Mouse (Mus musculus): ENCODE measurements at regions not wholly inside any gene's neighbourhood (a gene's known extent, or its start where the extent isn't known, plus 50 kb on each side); places are given as distances from the start of the nearest gene placed in this dataset.

DNA sequence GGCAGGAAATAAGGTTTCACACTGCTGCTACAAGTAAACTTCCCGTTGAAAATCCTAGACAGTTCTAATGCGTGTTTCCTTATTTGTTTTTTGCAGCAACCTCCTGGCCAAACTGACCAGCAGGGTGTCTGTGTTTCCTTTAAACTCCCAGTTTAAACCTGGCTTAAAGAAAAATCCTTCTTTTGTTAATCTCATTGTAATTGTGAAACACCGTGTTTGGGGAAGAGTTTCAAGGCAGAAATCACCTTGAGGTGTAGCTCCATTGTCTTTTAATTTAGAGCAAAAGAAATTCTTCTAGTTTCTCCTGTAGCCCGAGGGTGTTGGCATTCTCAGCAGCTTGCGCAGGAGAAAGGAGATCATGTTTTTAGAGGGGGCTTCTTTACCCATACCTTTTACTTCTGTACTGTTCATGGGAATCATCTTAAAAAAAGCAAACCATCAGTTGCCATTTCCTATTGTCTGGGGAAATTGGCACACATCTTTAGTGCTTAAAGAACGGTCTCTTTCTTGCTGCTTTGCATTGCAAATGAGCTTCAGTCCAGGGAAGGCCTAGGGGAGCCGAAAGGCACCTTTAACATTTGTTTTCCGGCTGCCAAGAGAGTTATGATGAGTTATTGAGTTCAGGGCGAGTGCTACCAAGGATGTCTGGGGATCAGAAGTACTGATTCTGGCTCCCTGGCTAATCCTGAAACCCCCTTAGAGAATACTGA lies 342.6 kb downstream of the Slc4a3 start:
- ATAC-seq (replicated peaks; ENCODE audit: poor library complexity, severe bottlenecking), result no peak

DNA sequence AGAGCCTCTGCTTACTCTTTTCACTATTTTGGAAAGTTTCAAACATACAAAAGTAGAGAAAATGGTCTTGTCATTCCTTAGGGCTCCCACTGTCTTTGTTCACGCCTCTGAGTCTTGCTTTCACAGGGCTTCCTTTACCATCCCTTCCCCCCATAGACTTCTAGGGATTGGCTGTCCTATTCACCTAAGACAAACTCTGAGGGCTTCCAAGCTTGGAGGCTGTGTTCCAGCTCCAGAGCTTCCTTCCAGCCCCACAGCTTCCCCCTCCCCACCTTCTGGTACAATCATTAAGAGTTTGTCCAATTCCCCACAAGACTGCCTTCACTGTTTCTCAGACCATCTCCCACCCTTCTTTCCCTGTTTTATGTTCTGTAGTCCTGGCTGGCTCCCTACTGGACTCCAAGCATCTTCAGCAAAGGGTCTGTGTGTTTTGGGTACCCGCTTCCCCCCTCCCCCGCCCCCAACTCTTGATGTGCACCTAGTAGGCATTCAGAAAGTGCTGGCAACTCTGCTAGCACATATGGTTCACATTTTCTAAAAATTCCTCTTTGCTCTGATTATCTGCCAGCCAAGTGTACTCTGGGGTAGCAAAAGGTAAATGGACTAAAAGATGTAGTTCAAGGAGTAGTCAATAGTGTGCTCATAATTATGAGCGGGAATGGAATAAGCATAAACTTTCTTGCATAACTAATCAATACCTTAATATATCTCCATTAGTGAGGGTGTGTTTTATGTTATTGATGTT lies 344.0 kb downstream of the Slc4a3 start:
- ATAC-seq (replicated peaks; ENCODE audit: poor library complexity, severe bottlenecking), result no peak

DNA sequence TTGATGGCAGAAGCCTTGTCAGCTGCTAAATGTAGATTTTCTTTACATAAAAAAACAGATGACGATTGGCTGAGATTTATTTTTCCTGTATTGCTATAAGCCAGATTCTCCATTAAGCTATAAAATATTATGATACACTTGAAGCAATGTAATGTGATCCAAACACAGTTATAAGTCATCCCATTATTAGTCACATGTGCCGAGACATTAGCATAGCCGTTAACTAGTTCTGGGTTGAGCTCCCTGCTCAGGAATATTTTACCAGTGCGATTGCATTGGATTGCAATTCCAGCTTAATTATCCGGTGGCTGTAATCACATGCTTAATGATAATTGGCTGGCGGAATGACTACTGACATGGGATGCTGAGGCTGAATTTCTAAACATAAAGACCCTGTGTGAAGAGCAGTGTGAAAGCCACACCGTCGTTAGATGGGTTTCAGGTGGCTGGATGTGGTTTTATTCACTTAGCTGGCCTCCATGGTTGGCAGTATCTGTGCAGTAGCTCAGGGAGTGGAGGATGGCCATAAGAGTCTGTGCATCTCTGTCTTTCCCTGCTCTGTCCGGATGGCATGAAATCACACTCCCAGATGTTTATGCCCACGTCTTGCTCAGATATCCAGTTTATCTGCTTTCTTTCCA lies 344.7 kb downstream of the Slc4a3 start:
- ATAC-seq (replicated peaks; ENCODE audit: poor library complexity, severe bottlenecking), result no peak

- no peak for ATAC-seq (replicated peaks; ENCODE audit: poor library complexity, severe bottlenecking)
Measured at GRCm38 (mm10) chr1:75895550-75895949, 349.5 kb downstream of the Slc4a3 start.

- ATAC-seq (replicated peaks; ENCODE audit: poor library complexity, severe bottlenecking), result no peak
Measured at GRCm38 (mm10) chr1:75901146-75901545, 355.1 kb downstream of the Slc4a3 start.

- no peak for ATAC-seq (replicated peaks; ENCODE audit: poor library complexity, severe bottlenecking)
Measured at GRCm38 (mm10) chr1:75905699-75906470, 359.8 kb downstream of the Slc4a3 start.

DNA sequence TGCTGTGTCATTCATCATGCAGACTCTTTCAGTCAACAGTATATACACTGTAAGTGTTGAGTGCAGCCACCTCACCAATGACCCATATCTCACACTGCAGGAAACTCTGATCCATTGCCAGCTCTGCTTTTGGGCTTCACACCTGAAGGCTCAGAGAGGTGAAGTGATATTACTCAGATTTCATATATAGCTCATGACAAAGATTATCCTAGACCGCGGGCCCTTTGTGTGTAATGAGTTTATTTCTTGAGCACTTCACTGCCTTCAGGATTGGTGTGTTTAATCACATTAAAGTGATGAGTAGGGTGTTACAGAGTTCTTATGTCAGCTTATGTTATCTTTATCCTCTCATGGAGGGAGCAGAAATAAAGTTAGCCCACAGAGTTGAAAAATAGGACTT lies 369.2 kb downstream of the Slc4a3 start:
- ATAC-seq (replicated peaks; ENCODE audit: poor library complexity, severe bottlenecking), result no peak

- ATAC-seq (replicated peaks; ENCODE audit: poor library complexity, severe bottlenecking), result no peak
Measured at GRCm38 (mm10) chr1:75916181-75916580, 370.1 kb downstream of the Slc4a3 start.

DNA sequence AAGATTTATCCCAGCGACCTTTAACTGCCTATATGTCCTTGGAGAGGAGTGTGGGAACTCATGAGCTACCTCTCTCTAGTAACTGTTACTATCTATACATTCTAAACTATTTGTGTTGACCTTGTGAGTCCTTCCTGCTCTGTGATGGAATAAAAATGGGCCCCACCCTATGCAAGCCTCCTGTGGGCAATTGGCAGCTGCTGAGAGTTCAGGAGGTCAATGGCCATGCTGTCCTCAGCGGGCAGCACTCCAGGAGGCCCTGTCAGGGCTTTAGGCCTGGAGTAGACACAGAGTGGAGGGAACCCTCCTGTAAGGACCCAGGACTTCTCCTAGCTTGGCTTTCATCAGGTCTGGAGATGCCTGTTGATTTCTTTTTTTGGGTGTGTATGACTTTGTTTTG lies 373.1 kb downstream of the Slc4a3 start:
- ATAC-seq (replicated peaks; ENCODE audit: poor library complexity, severe bottlenecking), result no peak

DNA sequence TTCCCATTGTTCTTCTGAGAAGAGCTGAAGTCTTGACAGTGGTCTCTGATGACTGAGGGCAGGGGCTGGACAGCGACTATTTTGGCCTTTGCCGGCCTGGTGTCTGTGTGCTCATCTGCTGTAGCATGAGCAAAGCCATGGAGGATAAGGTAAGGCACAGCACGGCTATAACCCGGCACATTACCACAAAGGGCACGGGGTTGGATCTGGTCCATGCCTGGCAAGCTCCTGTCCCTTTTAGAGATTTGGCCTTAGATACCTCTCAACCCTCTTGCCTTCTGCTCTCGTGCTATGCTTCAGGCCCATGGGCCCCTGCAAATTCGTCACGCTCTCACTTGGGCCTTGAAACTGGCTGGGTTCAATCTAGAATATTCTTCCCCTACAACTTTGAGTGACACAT lies 379.0 kb downstream of the Slc4a3 start:
- ATAC-seq (replicated peaks; ENCODE audit: poor library complexity, severe bottlenecking), result no peak

- ATAC-seq (replicated peaks; ENCODE audit: poor library complexity, severe bottlenecking), result no peak
Measured at GRCm38 (mm10) chr1:75925802-75926201, 379.7 kb downstream of the Slc4a3 start.

- no peak for ATAC-seq (replicated peaks; ENCODE audit: poor library complexity, severe bottlenecking)
Measured at GRCm38 (mm10) chr1:75931852-75932251, 385.8 kb downstream of the Slc4a3 start.

DNA sequence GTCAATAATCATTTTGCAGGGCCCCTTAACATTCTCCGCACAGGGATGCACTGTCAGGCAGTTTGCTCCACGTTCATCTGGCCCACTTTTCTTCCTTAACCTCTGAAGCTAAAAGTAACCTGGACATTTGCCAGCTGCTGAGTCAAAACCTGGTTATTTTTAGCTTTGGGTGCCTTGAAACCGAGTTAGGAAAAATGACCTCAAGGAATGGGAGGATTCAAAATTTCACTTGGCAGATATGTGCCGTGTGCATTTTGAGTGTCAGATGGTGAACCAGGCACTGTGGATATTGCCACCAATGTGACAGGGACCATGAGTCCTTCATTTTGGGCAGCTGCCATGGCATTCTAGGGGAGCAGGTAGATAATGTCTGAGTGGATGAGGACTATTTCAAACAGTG lies 387.8 kb downstream of the Slc4a3 start:
- ATAC-seq (replicated peaks; ENCODE audit: poor library complexity, severe bottlenecking), result no peak

- no peak for ATAC-seq (replicated peaks; ENCODE audit: poor library complexity, severe bottlenecking)
Measured at GRCm38 (mm10) chr1:75934761-75935160, 388.7 kb downstream of the Slc4a3 start.

DNA sequence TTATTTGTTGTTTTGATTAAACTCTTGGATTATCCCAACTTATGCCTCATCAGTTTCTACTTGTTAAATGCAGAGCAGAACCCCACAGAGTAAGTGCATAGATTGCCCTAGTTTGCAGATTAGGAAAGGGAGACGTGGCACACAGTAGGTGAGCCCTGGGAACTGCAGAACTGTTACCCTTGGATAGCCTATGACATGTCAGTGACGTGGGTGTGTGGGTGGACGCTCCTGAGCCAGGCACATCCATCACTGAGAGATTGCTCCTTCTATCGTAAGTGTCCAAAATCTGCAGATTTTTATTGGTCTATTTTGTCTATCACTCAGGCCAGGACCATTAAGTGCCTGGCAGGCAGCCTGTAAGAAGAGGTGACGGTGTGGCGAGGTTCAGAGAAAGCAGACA lies 389.8 kb downstream of the Slc4a3 start:
- no peak for ATAC-seq (replicated peaks; ENCODE audit: poor library complexity, severe bottlenecking)

GRCm38 (mm10) chr1:75936596-75936995 lies 390.5 kb downstream of the Slc4a3 start:
- no peak for ATAC-seq (replicated peaks; ENCODE audit: poor library complexity, severe bottlenecking)

GRCm38 (mm10) chr1:75937331-75937730 lies 391.3 kb downstream of the Slc4a3 start:
- no peak for ATAC-seq (replicated peaks; ENCODE audit: poor library complexity, severe bottlenecking)

GRCm38 (mm10) chr1:75946290-75946839 lies 400.3 kb downstream of the Slc4a3 start:
- no peak for ATAC-seq (replicated peaks; ENCODE audit: poor library complexity, severe bottlenecking)

GRCm38 (mm10) chr1:75978203-75978986 lies 432.3 kb downstream of the Slc4a3 start:
- no peak for ATAC-seq (replicated peaks; ENCODE audit: poor library complexity, severe bottlenecking)

- no peak for ATAC-seq (replicated peaks; ENCODE audit: poor library complexity, severe bottlenecking)
Measured at GRCm38 (mm10) chr1:75983057-75983456, 437.0 kb downstream of the Slc4a3 start.

All from granulocyte monocyte progenitor cell, adult 5-6 weeks (primary cell).